Mouse (Mus musculus): ENCODE data around the gene Sgcd. TPM values are rescaled to one million over a fixed set of nuclear protein-coding genes. Genes with fewer than 3 reads are reported as not detected.

Sgcd gene
- polyA plus RNA-seq, 1 experiment from 2014 or later, result 0.24 TPM

- Histone ChIP-seq H3K4me3 (replicated peaks) (no peak overlapping the region), H3K36me3 (replicated peaks) (no peaks in the 10 kb centered on the region), H3K4me1 (replicated peaks) (no peaks in the 10 kb centered on the region), H3K9ac (no peak overlapping the region), H3K27me3 (no peaks in the 10 kb centered on the region), H3K27ac (replicated peaks) (no peak overlapping the region), H3K9me3 (replicated peaks) (no peaks in the 10 kb centered on the region), H3K4me2 (no peak overlapping the region)
- 55% methylated on average over 4 of the region's 4 CpGs for WGBS (ENCODE audit: insufficient replicate concordance)
- ATAC-seq (ENCODE audit: insufficient read depth), result no peak
Observed at GRCm38 (mm10) chr11:47268556-47268955, 720.2 kb downstream of the Sgcd start.

- Histone ChIP-seq H3K4me3 (replicated peaks) (no peak overlapping the region), H3K27me3 (no peaks in the 10 kb centered on the region), H3K4me2 (no peak overlapping the region), H3K9me3 (replicated peaks) (no peaks in the 10 kb centered on the region), H3K36me3 (replicated peaks) (no peaks in the 10 kb centered on the region), H3K4me1 (replicated peaks) (no peaks in the 10 kb centered on the region), H3K27ac (replicated peaks) (no peak overlapping the region), H3K9ac (no peak overlapping the region)
- WGBS (ENCODE audit: insufficient replicate concordance), result 61% methylated on average over 9 of the region's 9 CpGs
- ATAC-seq (ENCODE audit: insufficient read depth), result no peak
Observed at GRCm38 (mm10) chr11:47264267-47264984, 724.3 kb downstream of the Sgcd start.

GRCm38 (mm10) chr11:47250301-47250700, 738.5 kb downstream of the Sgcd start:
- Histone ChIP-seq H3K27me3 (no peaks in the 10 kb centered on the region), H3K4me2 (no peak overlapping the region), H3K4me3 (replicated peaks) (no peak overlapping the region), H3K9ac (no peak overlapping the region), H3K36me3 (replicated peaks) (no peaks in the 10 kb centered on the region), H3K9me3 (replicated peaks) (no peaks in the 10 kb centered on the region), H3K27ac (replicated peaks) (no peak overlapping the region), H3K4me1 (replicated peaks) (no peaks in the 10 kb centered on the region)
- 73% methylated on average over 7 of the region's 7 CpGs for WGBS (ENCODE audit: insufficient replicate concordance)
- no peak for ATAC-seq (ENCODE audit: insufficient read depth)

- no peaks in the 10 kb centered on the region for H3K27me3 ChIP-seq
- no peak for ATAC-seq (ENCODE audit: insufficient read depth)
- H3K4me1 ChIP-seq (replicated peaks), result no peaks in the 10 kb centered on the region
- H3K9me3 ChIP-seq (replicated peaks), result no peaks in the 10 kb centered on the region
- no peak overlapping the region for H3K9ac ChIP-seq
- no peak overlapping the region for H3K4me3 ChIP-seq (replicated peaks)
- no peak overlapping the region for H3K4me2 ChIP-seq
- no peaks in the 10 kb centered on the region for H3K36me3 ChIP-seq (replicated peaks)
- 61% methylated on average over 4 of the region's 4 CpGs for WGBS (ENCODE audit: insufficient replicate concordance)
- H3K27ac ChIP-seq (replicated peaks), result no peak overlapping the region
Observed at GRCm38 (mm10) chr11:47248345-47248893, 740.4 kb downstream of the Sgcd start.

GRCm38 (mm10) chr11:47247703-47248344, 740.9 kb downstream of the Sgcd start:
- Histone ChIP-seq H3K9me3 (replicated peaks) (no peaks in the 10 kb centered on the region), H3K27ac (replicated peaks) (no peak overlapping the region), H3K4me3 (replicated peaks) (no peak overlapping the region), H3K4me1 (replicated peaks) (no peaks in the 10 kb centered on the region), H3K9ac (no peak overlapping the region), H3K36me3 (replicated peaks) (no peaks in the 10 kb centered on the region), H3K4me2 (no peak overlapping the region), H3K27me3 (no peaks in the 10 kb centered on the region)
- ATAC-seq (ENCODE audit: insufficient read depth), result no peak
- 62% methylated on average over 8 of the region's 8 CpGs for WGBS (ENCODE audit: insufficient replicate concordance)

GRCm38 (mm10) chr11:47242401-47242800, 746.4 kb downstream of the Sgcd start:
- WGBS (ENCODE audit: insufficient replicate concordance), result 54% methylated on average over 1 of the region's 1 CpGs
- ATAC-seq (ENCODE audit: insufficient read depth), result no peak
- no peak overlapping the region for H3K4me2 ChIP-seq

GRCm38 (mm10) chr11:47228222-47228621, 760.5 kb downstream of the Sgcd start:
- H3K4me3 ChIP-seq (replicated peaks), result no peak overlapping the region
- H3K27ac ChIP-seq (replicated peaks), result no peak overlapping the region
- WGBS (ENCODE audit: insufficient replicate concordance), result 13% methylated on average over 1 of the region's 1 CpGs
- no peak overlapping the region for H3K4me2 ChIP-seq
- ATAC-seq (ENCODE audit: insufficient read depth), result no peak
- no peak overlapping the region for H3K9ac ChIP-seq
- H3K4me1 ChIP-seq (replicated peaks), result no peaks in the 10 kb centered on the region
- H3K36me3 ChIP-seq (replicated peaks), result no peaks in the 10 kb centered on the region
- H3K27me3 ChIP-seq, result no peaks in the 10 kb centered on the region
- no peaks in the 10 kb centered on the region for H3K9me3 ChIP-seq (replicated peaks)

More at GRCm38 (mm10) chr11:47242401-47242800, 746.4 kb downstream of the Sgcd start:
- Histone ChIP-seq H3K4me1 (replicated peaks) (no peaks in the 10 kb centered on the region), H3K27me3 (no peaks in the 10 kb centered on the region), H3K9me3 (replicated peaks) (no peaks in the 10 kb centered on the region), H3K27ac (replicated peaks) (no peak overlapping the region), H3K36me3 (replicated peaks) (no peaks in the 10 kb centered on the region), H3K4me3 (replicated peaks) (no peak overlapping the region), H3K9ac (no peak overlapping the region)

- Histone ChIP-seq H3K27me3 (no peaks in the 10 kb centered on the region), H3K36me3 (replicated peaks) (no peaks in the 10 kb centered on the region), H3K27ac (replicated peaks) (no peak overlapping the region), H3K4me2 (no peak overlapping the region), H3K9me3 (replicated peaks) (no peaks in the 10 kb centered on the region), H3K9ac (no peak overlapping the region), H3K4me1 (replicated peaks) (no peaks in the 10 kb centered on the region), H3K4me3 (replicated peaks) (no peak overlapping the region)
- WGBS (ENCODE audit: insufficient replicate concordance), result 59% methylated on average over 2 of the region's 2 CpGs
- ATAC-seq (ENCODE audit: insufficient read depth), result no peak
Observed at GRCm38 (mm10) chr11:47224148-47224547, 764.6 kb downstream of the Sgcd start.

- H3K27me3 ChIP-seq, result no peaks in the 10 kb centered on the region
- H3K4me3 ChIP-seq (replicated peaks), result no peak overlapping the region
- no peak overlapping the region for H3K4me2 ChIP-seq
- no peaks in the 10 kb centered on the region for H3K9me3 ChIP-seq (replicated peaks)
- no peak for ATAC-seq (ENCODE audit: insufficient read depth)
- no peak overlapping the region for H3K27ac ChIP-seq (replicated peaks)
- no peaks in the 10 kb centered on the region for H3K36me3 ChIP-seq (replicated peaks)
- no peak overlapping the region for H3K9ac ChIP-seq
- 54% methylated on average over 8 of the region's 8 CpGs for whole genome bisulfite sequencing (ENCODE audit: insufficient replicate concordance)
- no peaks in the 10 kb centered on the region for H3K4me1 ChIP-seq (replicated peaks)
Observed at GRCm38 (mm10) chr11:47211531-47211930, 777.2 kb downstream of the Sgcd start.

- no peak overlapping the region for H3K4me2 ChIP-seq
- no peak for ATAC-seq (ENCODE audit: insufficient read depth)
- H3K27ac ChIP-seq (replicated peaks), result no peak overlapping the region
- no peak overlapping the region for H3K4me3 ChIP-seq (replicated peaks)
- 44% methylated on average over 1 of the region's 1 CpGs for WGBS (ENCODE audit: insufficient replicate concordance)
- H3K9ac ChIP-seq, result no peak overlapping the region
- no peaks in the 10 kb centered on the region for H3K27me3 ChIP-seq
- H3K9me3 ChIP-seq (replicated peaks), result no peaks in the 10 kb centered on the region
- no peaks in the 10 kb centered on the region for H3K36me3 ChIP-seq (replicated peaks)
- no peaks in the 10 kb centered on the region for H3K4me1 ChIP-seq (replicated peaks)
Observed at GRCm38 (mm10) chr11:47206461-47206860, 782.3 kb downstream of the Sgcd start.

GRCm38 (mm10) chr11:47199106-47199505, 789.7 kb downstream of the Sgcd start:
- no peak for ATAC-seq (ENCODE audit: insufficient read depth)
- H3K9me3 ChIP-seq (replicated peaks), result no peaks in the 10 kb centered on the region
- H3K4me1 ChIP-seq (replicated peaks), result no peaks in the 10 kb centered on the region
- H3K27ac ChIP-seq (replicated peaks), result no peak overlapping the region
- H3K9ac ChIP-seq, result no peak overlapping the region
- no peak overlapping the region for H3K4me3 ChIP-seq (replicated peaks)
- 55% methylated on average over 7 of the region's 7 CpGs for WGBS (ENCODE audit: insufficient replicate concordance)
- no peaks in the 10 kb centered on the region for H3K36me3 ChIP-seq (replicated peaks)
- no peaks in the 10 kb centered on the region for H3K27me3 ChIP-seq
- H3K4me2 ChIP-seq, result no peak overlapping the region
